Mouse (Mus musculus) MEL-GATA-1-ER (cell line): ENCODE results near the gene Nwd1.

Experiments
- DNase-seq: peaks from one replicate; pipeline ENCODE4 v3.0.0-alpha.2; 2012; ENCODE audit warnings: low read depth; ENCODE audit errors: extremely low read depth

The Nwd1 gene

DNA sequence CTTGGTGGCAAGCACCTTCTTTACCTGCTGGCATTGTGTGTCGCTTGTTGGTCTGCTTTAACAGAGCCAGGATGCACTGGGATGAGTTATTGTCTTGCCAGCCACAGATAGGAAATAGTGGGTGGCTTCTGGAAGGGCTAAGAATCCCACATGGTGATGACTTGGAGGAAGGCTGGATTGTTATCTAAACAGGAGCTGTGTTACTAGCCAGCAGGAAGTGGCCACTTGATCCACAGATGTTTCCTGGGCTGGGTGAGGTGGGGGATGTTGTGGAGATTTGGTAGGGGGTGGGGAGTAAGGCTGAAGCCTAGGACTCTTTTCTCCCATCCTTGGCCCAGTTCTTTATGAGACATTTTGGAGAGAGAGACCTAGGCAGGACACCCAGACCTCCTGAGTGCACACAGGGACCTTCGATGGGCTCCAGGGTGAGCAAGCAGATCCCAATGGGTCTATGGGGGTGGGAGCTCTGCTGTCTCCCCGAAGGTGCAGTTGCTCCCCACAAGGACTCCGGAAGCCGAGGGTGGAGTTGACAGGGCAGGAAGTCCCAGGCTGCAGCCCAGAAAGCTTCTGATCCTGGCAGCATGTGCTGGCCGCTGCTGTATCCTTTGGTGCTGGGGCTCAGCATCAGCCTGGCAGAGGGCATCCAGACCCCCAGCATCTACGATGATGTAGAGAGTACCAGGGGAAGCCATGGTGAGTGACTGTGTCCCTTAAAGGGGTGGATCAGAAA, 115.0 kb downstream of the Nwd1 start, which contains the start of gene F2rl3:
Gene F2rl3 (plus strand): TSS at position 559 of the 730 bp plus-strand sequence.
- DNase-seq, result no peak

GRCm38 (mm10) chr8:72762306-72762705, 115.8 kb downstream of the Nwd1 start:
- DNase-seq, result no peak

DNA sequence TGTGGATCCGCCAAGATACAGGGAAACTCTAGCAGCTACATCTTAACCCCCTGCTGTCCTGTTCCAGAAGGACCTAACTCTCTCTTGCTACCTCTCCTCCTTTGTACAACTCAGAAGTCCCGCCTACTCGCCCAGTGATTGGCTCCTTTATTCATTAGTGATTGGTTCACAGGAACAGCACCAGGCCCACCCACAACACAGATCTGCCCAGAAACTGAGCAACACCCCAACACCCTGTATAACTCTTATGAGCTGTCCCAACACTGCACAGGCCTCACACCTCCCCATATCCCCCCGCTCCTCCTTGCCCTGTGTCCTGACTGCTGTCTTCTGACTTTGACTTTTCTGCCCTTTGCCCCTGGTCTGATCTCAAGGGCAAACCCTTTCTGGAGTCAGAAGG, 119.2 kb downstream of the Nwd1 start:
- no peak for DNase-seq

GRCm38 (mm10) chr8:72766777-72767176, 120.3 kb downstream of the Nwd1 start:
- no peak for DNase-seq
